Mouse (Mus musculus) heart, adult 2 months (tissue): ENCODE results near the gene Macrod1. TPM values are rescaled to one million over a fixed set of nuclear protein-coding genes. Genes with fewer than 3 reads are reported as not detected.

Experiments used
- DNase-seq, 2 experiments: peaks; one replicate each; pipeline ENCODE4 v3.0.0; 2021
- H3K27ac ChIP-seq: fragments of 200-600 bp; 2 replicates; pipeline ENCODE4 v1.8.1; 2022
- H3K27me3 ChIP-seq: fragments of 200-500 bp; 2 replicates; pipeline ENCODE4 v1.6.1; 2012; ENCODE audit warnings: mild to moderate bottlenecking, low read length, inconsistent platforms, mixed read lengths; ENCODE audit not compliant: control insufficient read depth, insufficient read depth
- H3K36me3 ChIP-seq: fragments of 200-500 bp; 2 replicates; pipeline ENCODE4 v1.6.1; 2012; ENCODE audit warnings: low read length, inconsistent platforms; ENCODE audit not compliant: control insufficient read depth, insufficient read depth
- H3K4me1 ChIP-seq: fragments of 200-500 bp; 2 replicates; pipeline ENCODE4 v1.6.1; 2011; ENCODE audit warnings: low read length; ENCODE audit not compliant: control insufficient read depth, insufficient read depth
- H3K4me3 ChIP-seq: fragments of 200-600 bp; 2 replicates; pipeline ENCODE4 v1.8.1; 2022
- H3K79me2 ChIP-seq: fragments of 200-500 bp; replicated peaks from 2 replicates; pipeline ENCODE4 v1.6.1; 2012; ENCODE audit warnings: mild to moderate bottlenecking, inconsistent platforms, low read length, moderate library complexity, mixed read lengths; ENCODE audit not compliant: control insufficient read depth, insufficient read depth
- H3K9ac ChIP-seq: fragments of 200-500 bp; 2 replicates; pipeline ENCODE4 v1.6.1; 2012; ENCODE audit warnings: low read depth, mild to moderate bottlenecking, control low read depth, inconsistent platforms, low read length, mixed read lengths
- CTCF ChIP-seq: fragments of 200-600 bp; IDR thresholded peaks from 2 replicates; pipeline ENCODE4 v1.8.1; 2022; ENCODE audit warnings: antibody characterized with exemption, mild to moderate bottlenecking, moderate library complexity
- EP300 ChIP-seq: fragments of 200-500 bp; IDR thresholded peaks from 2 replicates; pipeline ENCODE4 v1.6.1; 2011; ENCODE audit warnings: low read depth, low read length, control low read depth; ENCODE audit not compliant: insufficient read depth
- POLR2A ChIP-seq: fragments of 200-500 bp; IDR thresholded peaks from 2 replicates; pipeline ENCODE4 v1.6.1; 2011; ENCODE audit warnings: mild to moderate bottlenecking, low read depth, low read length, control low read depth; ENCODE audit not compliant: insufficient read depth
- WGBS: fragments of 180-500 bp; shearing (Covaris S2); methylation state at CpG from one replicate; pipeline ENCODE4 v1.1.7; 2018; 5-methylcytosine and 5-hydroxymethylcytosine counted together
- intact Hi-C: fragments of 180-260 bp; cut with DNase I; formaldehyde crosslinking; loops from one replicate; pipeline ENCODE4 v1.15.1; 2025
- polyA plus RNA-seq: library from polyadenylated mRNA; depleted of rRNA; stranded (reverse); fragments of >200 nt; gene quantifications from 2 replicates; pipeline ENCODE4 v1.2.3, GENCODE M21; 2012
- total RNA-seq, 2 experiments: library from RNA; stranded (reverse); gene quantifications; 2 replicates each; pipeline ENCODE4 v1.2.3; 2021

The Macrod1 gene
- total and polyA plus RNA-seq, 3 experiments = 262 to 309 (median 278) TPM

DNA sequence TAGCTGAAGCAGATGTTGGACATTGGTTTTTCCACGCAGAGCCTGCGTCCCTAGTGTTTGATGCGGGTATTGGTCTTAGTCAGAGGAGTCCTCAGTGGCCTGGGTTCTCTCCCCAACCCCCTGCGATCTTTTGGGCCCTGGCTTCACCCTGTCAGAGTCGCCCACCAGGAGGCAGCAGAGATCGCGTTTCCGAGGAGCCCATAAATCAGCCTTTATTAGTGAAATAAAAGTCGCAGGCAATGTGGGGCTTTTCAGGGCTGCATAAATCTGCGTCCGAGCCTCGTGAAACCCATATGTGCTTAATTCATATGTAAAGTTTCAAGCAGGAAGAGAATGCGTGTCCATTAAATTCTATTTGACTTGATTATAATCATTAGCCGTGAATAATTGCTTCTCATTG lies 11.5 kb downstream of the Macrod1 start:
- Histone ChIP-seq H3K27ac (no peak overlapping the region), H3K4me3 (no peak overlapping the region), H3K9ac (no peak overlapping the region), H3K27me3 (no peaks in the 10 kb centered on the region), H3K79me2 (no peaks in the 10 kb centered on the region), H3K36me3 (no peaks in the 10 kb centered on the region), H3K4me1 (no peaks in the 10 kb centered on the region; the same call in 1 of the 2 replicates)
- peak; percentile 72 to 87 for DNase-seq
- WGBS = 12% methylated on average over 14 of the region's 14 CpGs
- intact Hi-C loops = loop anchor here (1.0 to 10.0 kb wide), 3 partner anchors 128 to 369 kb away; partner anchors contain the start of gene Mark2
- TF ChIP-seq CTCF (peak; percentile 95), EP300 (no peak), POLR2A (no peak)

- TF ChIP-seq POLR2A = no peak
- no peak for TF ChIP-seq EP300
- TF ChIP-seq CTCF = no peak
- peaks cover 1% of the 10 kb centered on the region; the same call in 1 of the 2 replicates for H3K4me1 ChIP-seq
- no peak overlapping the region for H3K4me3 ChIP-seq
- H3K27me3 ChIP-seq = no peaks in the 10 kb centered on the region
- no peaks in the 10 kb centered on the region for H3K79me2 ChIP-seq
- 74% methylated on average over 11 of the region's 11 CpGs for WGBS
- H3K36me3 ChIP-seq = no peaks in the 10 kb centered on the region
- no peak for DNase-seq
- intact Hi-C loops = loop anchor here (1.0 to 10.0 kb wide), 3 partner anchors 127 to 368 kb away; partner anchors contain the start of gene Mark2
- no peak overlapping the region for H3K9ac ChIP-seq
- no peak overlapping the region for H3K27ac ChIP-seq
Measured at GRCm38 (mm10) chr19:7068661-7069531, 12.3 kb downstream of the Macrod1 start.

- Histone ChIP-seq H3K27ac (no peak overlapping the region), H3K27me3 (no peaks in the 10 kb centered on the region), H3K4me3 (no peak overlapping the region), H3K9ac (peak overlapping the region; percentile 57), H3K79me2 (no peaks in the 10 kb centered on the region), H3K4me1 (peaks cover 1% of the 10 kb centered on the region; the same call in 1 of the 2 replicates), H3K36me3 (no peaks in the 10 kb centered on the region)
- TF ChIP-seq POLR2A (no peak), CTCF (no peak), EP300 (no peak)
- 40% methylated on average over 35 of the region's 35 CpGs for WGBS
- peak; percentile 33 to 52 for DNase-seq
- intact Hi-C loops = loop anchor here (5.0 to 10.0 kb wide), 2 partner anchors 275 to 367 kb away; partner anchors contain the start of gene Mark2
Measured at GRCm38 (mm10) chr19:7069781-7070763, 13.5 kb downstream of the Macrod1 start.

GRCm38 (mm10) chr19:7070775-7071174 lies 14.2 kb downstream of the Macrod1 start:
- no peak overlapping the region for H3K27ac ChIP-seq
- H3K36me3 ChIP-seq = no peaks in the 10 kb centered on the region
- WGBS = 47% methylated on average over 4 of the region's 4 CpGs
- DNase-seq = no peak
- no peak overlapping the region for H3K9ac ChIP-seq
- H3K4me3 ChIP-seq = no peak overlapping the region
- intact Hi-C loops = no loop called here
- TF ChIP-seq CTCF (no peak), EP300 (no peak), POLR2A (no peak)
- H3K27me3 ChIP-seq = no peaks in the 10 kb centered on the region
- H3K4me1 ChIP-seq = peaks cover 1% of the 10 kb centered on the region; the same call in 1 of the 2 replicates
- H3K79me2 ChIP-seq = no peaks in the 10 kb centered on the region

DNA sequence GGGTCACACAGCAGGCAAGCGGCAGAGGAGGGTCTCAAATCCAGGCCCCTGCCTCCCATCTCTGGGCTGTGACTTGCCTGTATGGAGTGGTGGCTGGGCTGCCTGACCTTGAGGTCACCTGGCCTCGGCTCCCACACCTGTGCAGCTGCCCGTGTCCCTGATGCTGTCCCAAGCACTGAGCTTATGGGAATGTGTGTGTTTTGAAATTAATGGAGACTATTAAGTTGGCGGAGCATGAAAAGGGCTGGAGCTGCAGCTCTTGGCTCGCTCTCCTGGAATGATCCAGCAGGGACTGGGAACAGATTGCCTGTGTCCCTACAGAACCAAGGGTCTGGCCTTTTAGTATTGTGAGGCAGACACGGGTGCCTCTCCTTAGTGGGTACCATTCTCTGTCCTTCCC lies 15.6 kb downstream of the Macrod1 start:
- Histone ChIP-seq H3K79me2 (no peaks in the 10 kb centered on the region), H3K4me1 (peaks cover 1% of the 10 kb centered on the region; the same call in 1 of the 2 replicates), H3K36me3 (no peaks in the 10 kb centered on the region), H3K4me3 (no peak overlapping the region), H3K27me3 (no peaks in the 10 kb centered on the region), H3K27ac (no peak overlapping the region), H3K9ac (no peak overlapping the region)
- DNase-seq = no peak
- TF ChIP-seq POLR2A = no peak
- TF ChIP-seq EP300 = no peak
- no peak for TF ChIP-seq CTCF
- WGBS = 67% methylated on average over 6 of the region's 6 CpGs
- intact Hi-C loops = no loop called here
